Mouse (Mus musculus) heart, adult 18-20 months (tissue): ENCODE results near the gene Pacrg. TPM values are rescaled to one million over a fixed set of nuclear protein-coding genes. Genes with fewer than 3 reads are reported as not detected.

Source experiments
- DNase-seq, 2 experiments: peaks; one replicate each; pipeline ENCODE4 v3.0.0; 2021 to 2022; ENCODE audit warnings: mixed read lengths in 1 of 2
- long read RNA-seq, 2 experiments: library from polyadenylated mRNA; stranded (forward); transcript quantifications; one replicate each; pipeline ENCODE4 v2.0.0; 2021
- total RNA-seq, 2 experiments: library from RNA; stranded (reverse); gene quantifications; 2 replicates each; pipeline ENCODE4 v1.2.3; 2021

The Pacrg gene
- 1 to 10 TPM; 1.1 to 2.1 TPM for total RNA-seq
- long read RNA-seq, experiment 1, partial matches to known transcripts, result 0 of 1 reads
- long read RNA-seq, experiment 1, other reads (novel, unspliced or antisense), result 0 of 1 reads
- long read RNA-seq, experiment 2, partial matches to known transcripts, result 0 of 2 reads
- long read RNA-seq, experiment 2, other reads (novel, unspliced or antisense), result 2 of 2 reads

DNA sequence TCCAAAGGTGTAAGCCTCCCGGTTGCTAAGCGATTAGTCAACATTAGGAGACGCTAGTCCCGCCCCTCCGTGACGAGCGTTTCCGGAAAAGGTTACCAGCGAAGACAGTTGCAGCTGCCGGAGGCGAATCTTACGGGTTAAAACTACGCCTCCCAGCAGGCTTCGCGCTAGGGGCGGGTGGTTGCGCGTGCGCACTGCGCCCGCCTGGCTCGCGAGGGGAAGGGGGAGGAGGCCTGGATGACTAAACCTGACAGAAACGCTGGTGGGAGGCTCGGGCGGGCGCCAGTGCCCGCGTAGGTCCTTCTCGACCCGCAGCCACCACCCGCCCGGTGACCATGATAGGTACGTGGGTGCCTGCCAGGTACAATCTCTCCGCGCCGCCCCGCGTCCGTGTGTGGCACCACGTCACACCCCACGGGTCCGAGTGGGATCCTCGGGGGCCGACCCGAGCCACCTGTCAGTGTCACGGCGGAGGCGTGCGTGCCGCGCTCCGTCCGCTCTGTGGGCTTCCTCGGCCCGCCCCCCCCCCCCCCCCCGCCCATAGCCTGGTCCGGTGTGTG lies at the start of gene Pacrg, which contains the start of gene Prkn:
Gene Pacrg, minus strand, starts transcription at position 164 of the 560 bp plus-strand sequence.
Gene Prkn, plus strand, starts transcription at position 237 of the 560 bp plus-strand sequence.
- peak; percentile 99 for DNase-seq

DNA sequence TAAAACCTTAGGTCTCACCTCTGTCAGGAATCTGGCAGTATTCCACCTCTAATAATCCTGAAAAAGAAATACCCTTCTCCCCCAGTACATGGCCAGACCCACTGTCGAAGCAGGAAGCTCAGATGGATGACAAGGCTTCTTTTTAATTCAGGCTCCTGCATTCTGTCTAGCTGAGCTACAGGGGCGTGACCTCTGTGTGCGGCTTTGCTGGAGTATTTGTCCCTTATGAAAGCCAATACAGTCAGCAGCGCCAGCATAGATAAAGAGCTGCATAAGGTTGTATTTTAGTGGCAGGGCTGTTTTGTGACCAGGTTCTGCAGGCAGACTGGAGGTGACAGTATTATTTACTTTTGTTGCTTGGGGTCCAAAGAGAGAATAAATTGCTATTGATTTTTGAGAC lies 47.8 kb upstream of the Pacrg start:
- peak; percentile 22 to 45 for DNase-seq

DNA sequence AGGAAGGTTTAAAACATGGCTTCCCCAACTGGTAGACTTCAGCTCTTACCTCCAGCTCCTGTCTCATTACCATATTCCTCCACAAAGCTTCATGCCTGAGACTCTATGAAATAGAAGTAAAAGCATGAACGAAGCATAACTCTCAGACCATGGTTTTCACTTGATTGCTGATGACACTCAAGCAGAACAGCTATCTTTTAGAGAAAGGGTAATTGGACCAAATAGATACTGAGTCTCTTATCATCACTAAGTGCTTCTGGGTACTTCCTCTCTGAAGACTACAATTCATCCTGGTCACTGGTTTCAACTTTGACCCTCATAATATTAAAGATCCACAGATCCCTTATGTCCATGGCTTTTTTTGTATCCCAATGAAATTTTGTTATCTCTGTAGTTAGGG lies 42.1 kb upstream of the Pacrg start:
- DNase-seq, result no peak

DNA sequence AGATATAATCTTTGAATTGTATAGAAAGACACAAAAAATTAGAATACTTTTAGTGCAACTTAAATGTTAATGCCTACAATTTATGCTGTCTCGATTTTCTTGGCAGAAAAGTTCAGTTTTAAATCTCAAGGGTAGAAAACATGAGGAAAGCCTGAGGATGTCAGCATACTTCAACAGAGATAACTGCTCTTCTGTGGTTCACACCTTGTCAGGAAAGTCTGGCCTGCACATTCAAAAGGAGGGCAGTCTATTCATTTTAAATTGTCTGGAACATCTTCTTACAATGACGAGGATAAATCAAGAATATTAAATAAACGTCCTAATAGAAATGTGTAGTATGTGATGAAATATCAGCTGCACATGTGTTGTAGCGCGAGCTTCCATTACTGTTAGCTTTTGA lies 38.9 kb upstream of the Pacrg start:
- DNase-seq, result no peak

DNA sequence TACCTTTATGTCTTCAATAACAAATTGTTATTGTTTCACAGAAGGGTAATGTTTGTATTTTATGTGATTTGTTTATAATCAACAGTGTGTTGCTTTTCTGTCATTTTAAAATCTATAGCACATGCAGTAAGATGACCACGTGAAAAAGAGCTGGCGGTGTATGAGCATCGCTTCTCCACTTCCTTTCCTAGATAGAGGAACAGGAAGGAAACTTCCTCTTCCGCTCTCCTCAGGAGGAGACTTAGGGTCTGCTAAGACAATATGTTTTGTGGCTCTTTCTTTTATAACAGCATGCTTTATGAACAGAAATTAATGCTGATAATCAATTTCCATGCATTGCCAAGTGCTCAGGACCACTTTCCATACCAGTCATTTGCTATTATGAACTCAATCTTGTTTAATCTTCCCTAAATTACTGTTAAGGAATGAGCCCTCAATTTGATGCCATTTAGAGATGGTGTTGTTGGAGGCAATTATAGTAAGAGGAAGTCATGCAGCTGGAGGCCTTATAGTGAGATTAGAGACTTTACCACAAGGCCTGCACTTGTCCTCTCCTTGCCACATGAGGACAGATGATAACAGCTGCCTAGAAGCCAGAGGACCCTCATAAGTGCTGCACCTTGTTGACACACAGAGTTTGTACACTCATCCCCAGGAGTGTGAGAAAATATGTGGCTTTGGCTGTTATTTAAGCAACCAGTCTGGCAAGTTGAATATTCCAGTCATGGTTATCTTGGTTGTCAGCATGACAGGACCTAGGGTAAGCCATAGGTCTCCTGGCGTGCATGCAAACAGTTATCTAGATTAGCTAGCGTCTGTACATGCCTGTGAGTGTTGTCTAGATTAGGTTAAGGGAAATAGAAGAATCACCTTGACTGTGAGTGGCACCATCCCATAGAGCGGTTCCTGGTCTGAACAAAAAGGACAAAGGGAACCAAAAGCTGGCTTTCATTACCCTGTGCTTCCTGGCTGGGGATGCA lies 34.4 kb upstream of the Pacrg start:
- DNase-seq, result no peak

DNA sequence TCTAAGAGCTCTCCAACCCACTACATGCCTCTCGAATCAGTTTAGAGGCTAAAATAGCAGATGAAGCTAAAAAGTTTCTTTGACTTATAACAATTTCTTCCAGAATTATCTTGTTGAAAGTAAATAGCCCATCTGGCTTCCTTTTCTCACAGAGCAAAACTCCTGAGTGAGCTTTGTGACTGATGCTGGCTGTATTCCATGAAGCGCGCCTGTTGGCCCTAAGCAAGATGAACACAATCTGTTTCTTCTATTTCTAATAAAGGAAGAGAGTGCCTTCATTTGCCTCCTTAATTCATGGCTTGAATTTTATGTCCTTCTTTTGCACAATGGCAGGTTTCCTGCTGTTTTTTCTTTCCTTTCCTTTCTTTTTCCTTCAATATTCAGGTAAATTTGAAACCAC lies 14.1 kb upstream of the Pacrg start:
- peak; percentile 25 to 29 for DNase-seq

DNA sequence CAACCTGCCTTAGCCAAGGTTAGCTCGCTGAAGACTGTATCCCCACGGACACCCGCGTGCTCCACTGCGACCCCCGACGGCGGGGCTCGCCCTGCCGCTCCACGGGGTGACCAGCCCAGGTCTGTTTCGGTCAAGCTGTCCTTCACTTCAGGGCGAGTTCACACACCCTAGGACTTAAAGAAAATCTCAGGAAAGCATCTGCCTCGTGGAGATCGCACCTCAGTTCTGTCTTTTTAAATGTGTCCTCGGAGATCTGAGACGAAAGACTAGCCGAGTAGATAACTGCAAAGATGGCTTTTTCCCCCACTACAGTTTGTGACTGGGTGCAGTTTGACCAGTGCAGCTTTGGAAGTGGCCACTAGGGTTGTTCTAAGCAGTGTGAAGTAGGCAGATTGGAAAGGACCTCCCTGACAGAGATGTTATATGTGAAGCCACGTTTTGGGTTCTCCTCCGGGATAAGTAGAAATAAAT lies 655 bp upstream of the Pacrg start:
- peak; percentile 62 to 73 for DNase-seq

DNA sequence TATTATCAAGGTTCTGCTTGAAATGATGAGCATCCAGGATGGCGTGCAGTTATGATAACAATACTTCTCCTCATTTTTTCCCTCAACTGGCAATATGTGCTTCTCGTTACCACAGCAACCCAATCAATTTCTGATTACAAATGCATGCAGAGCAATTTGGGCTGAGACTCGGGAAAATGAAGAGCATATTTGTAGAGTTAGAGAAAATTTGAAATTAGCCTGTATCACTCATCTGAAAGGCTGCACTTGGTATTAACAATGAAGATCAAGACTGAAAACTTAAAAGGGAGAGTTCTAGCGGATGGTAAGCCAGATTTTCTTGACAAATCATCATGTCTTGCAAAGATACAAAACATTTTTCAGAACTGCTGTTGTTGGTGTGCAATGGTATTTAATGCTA lies 21.1 kb downstream of the Pacrg start:
- DNase-seq, result no peak

DNA sequence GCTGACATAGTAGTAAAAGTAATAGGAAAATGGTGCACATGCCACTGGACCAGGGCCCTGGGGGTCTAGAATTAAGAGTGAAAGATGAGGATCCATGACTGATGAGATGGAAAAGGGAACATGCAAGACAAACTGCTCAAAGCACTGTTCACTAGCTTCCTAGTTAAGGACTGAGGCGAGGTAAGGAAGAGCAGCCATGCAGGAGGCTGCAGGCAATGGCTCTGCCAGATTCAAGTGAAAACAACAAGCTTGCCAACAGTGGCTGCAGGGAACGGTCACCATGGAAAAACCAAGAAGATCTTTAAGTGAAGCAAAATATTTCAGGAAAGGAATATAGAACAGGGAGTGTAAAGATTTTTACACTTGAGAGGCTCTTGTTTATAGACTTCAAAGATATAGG lies 31.5 kb downstream of the Pacrg start:
- DNase-seq, result no peak

DNA sequence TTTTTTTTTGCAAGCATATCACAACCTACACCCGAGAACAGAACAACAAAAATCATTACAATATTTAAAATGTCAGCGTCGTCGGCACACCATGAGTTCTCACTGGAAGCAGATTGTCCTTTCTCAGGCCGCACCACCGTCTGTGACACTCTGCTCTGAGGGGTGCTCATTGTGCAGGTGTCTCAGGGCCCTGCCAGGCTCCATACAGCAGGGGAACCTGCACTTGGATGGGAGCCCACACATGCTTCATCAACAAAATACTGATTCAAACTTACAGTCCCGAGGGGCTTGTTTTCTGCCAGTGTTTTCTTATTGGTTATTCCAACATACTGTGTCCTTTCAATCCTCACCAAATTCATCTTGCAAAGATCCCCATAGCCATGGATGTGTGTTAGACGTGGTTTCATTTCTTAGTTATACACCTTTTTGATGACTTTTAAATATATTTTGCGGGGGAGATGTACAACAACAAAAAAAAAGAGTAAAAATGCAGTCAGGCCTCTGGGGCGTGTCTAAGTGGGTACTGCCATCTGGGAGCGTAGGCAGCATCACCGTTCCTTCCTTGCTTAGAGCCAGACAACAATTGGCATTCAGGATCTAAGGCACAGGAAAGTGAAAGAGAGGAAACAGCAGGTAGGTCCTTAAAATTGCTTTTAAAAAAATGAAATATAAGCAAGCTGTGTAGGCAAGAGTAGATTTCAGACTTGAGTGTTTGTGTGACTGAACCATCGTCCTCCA lies 32.7 kb downstream of the Pacrg start:
- DNase-seq, result no peak

DNA sequence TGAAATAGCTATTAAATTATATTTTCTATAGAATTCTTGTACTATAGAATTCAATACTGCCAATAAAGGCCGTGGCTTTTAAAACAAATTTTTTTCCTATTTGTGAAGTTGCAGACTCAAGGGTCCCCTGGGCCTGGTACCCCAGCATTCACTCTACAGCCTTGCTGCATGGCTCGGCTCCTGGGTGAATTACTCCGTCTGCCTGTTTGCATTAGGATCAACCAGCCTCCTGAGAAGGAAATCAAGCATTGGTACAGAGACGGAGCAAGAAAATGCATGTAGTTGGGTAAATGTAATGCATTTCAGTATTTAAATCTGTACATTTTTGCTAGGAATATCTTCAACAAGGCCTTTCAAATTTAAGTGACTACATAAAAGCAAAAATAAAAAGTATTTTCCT lies 33.4 kb downstream of the Pacrg start:
- DNase-seq, result no peak

DNA sequence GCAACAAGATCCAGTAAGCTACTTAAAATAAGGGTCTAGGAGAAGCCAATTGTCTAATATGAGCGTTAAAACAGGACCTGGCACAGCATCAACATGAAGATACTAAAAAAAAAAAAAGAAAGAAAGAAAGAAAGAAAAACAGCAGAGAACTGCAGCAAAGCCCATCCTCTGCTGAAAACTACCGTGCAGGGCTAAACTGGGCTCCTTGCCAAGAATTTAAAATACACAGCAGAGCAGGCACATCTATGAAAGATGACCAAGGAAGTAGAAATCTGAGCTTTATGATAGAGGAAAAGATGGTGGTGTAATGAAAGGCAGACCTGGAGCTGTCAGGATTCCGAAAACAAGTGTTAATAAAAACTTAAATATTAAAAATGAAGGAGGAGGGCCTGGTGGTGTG lies 48.5 kb downstream of the Pacrg start:
- DNase-seq, result no peak

DNA sequence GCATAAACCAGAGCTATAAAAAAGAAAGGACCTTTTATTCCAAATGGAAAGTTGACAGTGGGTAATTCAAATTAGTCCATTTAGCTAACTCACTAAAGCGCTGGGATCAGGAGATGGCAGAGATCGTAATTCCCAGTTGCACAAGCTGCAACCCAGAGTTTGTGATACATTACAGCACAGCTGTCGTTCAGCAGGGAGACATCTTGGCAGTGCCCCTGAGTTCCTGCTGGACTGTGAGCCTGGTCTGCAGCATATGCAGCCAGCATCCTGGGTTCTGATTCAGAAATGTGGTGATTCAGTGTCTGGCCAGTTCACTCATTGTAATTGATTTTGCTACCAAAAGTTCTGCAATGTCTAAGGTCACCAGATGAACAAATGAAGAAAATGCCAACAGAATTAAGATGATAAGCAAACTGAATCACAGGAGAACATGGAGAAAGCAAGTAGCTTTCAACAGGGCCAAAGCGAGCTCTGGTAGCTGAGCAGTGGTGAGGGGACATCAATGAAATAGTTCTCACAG lies 55.6 kb downstream of the Pacrg start:
- DNase-seq, result peak in 1 of 2 experiments; percentile 8

DNA sequence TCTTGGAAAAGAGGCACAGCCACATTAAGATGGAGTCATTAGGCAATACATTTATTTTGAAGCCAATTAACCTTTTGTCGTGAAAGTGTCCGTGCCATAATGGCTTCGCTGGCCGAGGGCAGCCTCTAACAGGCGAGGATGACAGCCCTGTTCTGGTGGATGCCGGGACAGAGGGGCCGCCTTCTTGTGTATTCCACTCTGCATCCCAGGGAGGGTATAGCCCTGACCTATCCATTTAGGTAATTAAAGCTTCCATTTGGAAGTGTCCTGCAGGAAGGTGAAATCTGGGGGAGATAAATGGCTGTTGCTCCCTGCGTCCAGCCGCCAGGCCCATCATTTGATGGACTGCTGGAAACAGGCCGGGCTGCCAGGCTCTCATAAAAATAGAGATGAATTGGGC lies 63.6 kb downstream of the Pacrg start:
- DNase-seq, result no peak

DNA sequence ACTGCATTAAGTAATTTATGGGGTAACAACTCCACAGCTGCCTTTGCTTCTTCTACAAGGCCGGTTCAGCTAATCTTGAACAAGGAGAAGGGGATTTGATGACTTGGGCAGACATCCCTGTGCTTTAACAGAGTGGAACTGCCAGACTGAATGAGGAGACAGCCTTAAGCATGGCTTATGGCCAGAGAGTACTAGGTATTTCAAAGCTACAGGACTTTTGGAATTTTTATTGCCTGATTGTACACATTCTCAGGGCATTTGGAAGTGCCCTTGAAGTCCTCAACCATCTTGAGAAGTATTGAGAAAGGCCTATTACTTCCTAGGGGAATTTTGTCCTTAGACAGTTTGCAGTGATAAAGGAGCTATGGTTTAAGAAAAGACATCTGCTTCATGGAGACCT lies 65.6 kb downstream of the Pacrg start:
- DNase-seq, result no peak

DNA sequence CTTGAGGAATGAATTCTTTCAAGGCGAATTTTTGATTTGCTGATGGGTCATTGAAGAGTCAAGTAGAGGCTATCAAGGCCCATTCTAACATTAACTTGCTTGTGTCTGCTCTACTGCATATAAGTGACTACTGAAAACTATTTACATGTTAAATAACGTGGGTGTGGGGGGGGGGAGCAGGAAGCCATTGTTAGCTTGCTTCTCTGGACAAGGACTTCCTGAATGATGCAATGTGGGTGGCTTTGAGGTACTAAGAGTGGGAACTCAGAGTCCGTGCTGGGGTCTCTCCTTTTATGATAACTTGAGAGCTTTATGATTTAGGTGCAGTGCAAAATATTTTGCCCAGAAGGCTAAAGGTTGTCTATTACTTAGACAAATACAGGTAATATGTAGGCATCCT lies 67.9 kb downstream of the Pacrg start:
- no peak for DNase-seq

DNA sequence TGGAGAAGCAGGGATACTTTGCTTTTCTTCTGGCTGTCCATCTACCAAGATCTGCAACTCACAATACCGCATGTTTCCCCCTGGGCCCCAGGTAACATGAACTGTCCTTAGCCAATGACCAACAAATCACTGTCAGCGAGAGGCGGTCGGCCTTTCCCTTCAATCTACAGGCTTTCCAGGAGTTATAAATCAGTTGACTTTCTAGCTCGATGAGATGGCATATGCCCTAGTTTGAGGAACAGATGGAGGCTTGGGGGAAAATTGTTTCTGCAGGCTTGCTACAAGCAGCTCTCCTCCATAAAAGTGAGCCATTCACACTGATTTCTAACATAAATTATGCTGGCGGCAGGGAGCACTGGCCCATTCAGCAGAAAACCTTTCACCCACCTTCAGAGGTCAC lies 70.2 kb downstream of the Pacrg start:
- no peak for DNase-seq

DNA sequence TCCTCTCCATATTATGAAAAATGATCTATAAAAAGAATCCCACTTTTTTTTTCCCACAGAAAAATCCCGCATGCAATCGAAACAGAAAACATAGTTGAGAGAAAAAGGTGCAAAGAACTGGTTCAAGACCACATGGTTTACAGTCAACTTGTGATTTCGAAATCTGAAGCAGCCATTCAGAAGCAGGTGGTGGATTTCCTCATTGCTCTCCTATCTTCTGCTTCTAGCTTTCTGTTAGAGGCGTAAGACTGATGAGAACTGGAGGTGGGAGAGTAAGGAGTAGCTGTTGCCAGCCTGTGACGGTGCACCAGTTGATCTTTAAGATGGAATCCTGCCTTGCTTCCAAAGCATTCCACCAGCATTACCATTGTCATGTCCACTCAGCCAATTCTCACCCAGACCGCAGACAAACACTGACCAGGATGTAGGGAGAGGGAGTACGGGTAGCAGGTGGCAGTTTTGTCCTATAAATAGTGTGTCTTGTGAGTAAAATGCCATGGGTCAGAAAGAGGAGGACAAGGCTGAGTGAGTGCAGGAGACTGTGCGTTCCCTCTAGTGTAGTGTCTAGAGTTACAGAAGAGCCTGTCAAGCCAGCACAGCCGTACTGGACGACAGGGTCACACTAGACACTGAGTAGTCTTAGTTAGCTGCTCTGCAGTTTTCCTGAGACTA lies 73.2 kb downstream of the Pacrg start:
- peak in 1 of 2 experiments; percentile 9 for DNase-seq

DNA sequence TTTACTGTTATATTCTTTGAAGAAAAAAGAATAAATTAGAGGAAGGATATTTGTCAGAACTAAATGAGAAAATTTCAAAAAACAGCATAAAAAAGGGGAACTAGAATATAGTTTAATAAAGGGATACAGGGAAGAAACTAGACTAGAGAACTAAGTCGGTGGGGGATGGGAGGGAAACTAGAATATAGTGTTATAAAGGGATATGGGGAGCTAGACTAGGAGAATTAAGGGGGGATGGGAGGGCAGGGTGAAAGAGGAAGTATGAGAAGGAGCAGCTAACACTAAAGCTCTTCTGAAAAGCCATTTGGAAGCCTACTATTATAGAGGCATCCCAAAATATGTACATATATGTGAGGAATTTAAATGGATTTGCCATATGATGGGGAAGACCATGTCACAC lies 75.8 kb downstream of the Pacrg start:
- peak in 1 of 2 experiments; percentile 33 for DNase-seq

DNA sequence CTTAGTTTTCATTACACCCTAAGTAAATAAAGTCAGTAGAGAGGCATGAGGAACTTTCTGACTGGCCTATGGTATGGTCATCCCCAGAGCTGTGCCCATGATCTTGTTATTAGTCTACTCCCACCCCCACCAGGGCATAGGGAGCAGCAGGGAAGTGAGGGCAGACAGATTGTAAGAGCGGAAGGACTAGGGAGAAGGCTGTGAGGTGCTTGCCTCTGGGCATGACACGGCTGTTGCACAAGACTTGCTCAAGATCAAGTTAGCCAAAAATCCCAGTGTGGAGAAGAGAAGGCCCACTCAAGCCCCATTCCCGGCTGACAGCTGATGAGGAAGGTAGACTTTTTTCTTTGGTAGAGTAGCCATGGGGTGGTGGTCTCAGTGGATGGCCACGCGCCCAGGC lies 82.7 kb downstream of the Pacrg start:
- no peak for DNase-seq

DNA sequence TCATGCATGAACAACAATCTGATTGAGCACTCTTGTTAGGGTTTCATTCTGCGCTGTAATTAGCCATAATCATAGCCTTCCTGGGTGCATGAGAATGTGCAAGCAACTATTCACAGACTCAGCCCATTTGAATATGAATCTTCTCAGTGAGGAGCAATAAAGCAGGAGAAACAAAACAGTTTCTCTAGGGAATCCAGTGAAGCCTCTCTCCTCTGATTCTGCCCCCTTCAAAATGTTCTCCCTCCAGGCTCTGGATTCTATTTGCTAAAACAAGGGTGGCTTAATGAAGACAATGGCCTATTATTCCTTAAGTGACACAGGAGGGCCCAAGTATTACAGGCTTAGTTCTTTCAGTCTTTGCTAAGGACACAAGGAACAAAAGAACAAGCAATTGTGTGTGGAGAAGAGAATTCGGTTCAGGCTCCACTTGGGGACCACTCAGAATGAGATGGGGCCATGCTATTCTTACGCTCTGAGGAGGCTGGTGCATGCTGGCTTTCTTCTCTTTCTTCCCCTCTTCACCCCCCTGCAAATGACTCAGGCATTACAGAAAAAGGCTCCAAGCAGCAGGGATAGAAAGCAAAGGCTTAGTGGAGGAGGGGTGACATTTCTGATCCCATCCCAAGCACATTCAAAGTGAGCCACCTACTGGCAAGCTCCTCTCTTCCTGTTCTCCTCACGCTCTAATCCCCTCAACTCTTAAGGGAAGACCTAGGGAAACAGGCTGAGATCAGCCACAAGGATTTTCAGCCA lies 95.2 kb downstream of the Pacrg start:
- DNase-seq, result peak; percentile 58
